Mouse (Mus musculus): Measurements from ENCODE around the gene Zfp574.
"Not testable (repeated sequence)": the region's sequence is repeated elsewhere in the genome, so short reads cannot be mapped to it uniquely, and the experiment has no call there.

The Zfp574 gene

GRCm38 (mm10) chr7:25071979-25072715, at the start of gene Zfp574, which contains the start of gene Grik5:
Gene Zfp574 (plus strand): TSS chr7:25072567.
Gene Grik5 (minus strand): TSS chr7:25072346.
- DNase-seq (ENCODE audit: low read depth), result peak; percentile 29

- DNase-seq (ENCODE audit: low read depth), result no peak
Measured at GRCm38 (mm10) chr7:25025855-25026439, 46.4 kb upstream of the Zfp574 start.

- no peak for DNase-seq (ENCODE audit: low read depth)
Measured at GRCm38 (mm10) chr7:25026452-25026851, 45.9 kb upstream of the Zfp574 start.

GRCm38 (mm10) chr7:25030032-25030753, 42.2 kb upstream of the Zfp574 start:
- DNase-seq (ENCODE audit: low read depth), result peak; percentile 86

- DNase-seq (ENCODE audit: low read depth), result no peak
Measured at GRCm38 (mm10) chr7:25031528-25031927, 40.8 kb upstream of the Zfp574 start.

GRCm38 (mm10) chr7:25034796-25035195, 37.6 kb upstream of the Zfp574 start:
- DNase-seq (ENCODE audit: low read depth), result no peak

- peak; percentile 80 for DNase-seq (ENCODE audit: low read depth)
Measured at GRCm38 (mm10) chr7:25035916-25036315, 36.5 kb upstream of the Zfp574 start.

GRCm38 (mm10) chr7:25041921-25042320, 30.4 kb upstream of the Zfp574 start:
- DNase-seq (ENCODE audit: low read depth), result no peak

GRCm38 (mm10) chr7:25044599-25044998, 27.8 kb upstream of the Zfp574 start:
- not testable (repeated sequence) for DNase-seq (ENCODE audit: low read depth)

GRCm38 (mm10) chr7:25047363-25047762, 25.0 kb upstream of the Zfp574 start:
- no peak for DNase-seq (ENCODE audit: low read depth)

- no peak for DNase-seq (ENCODE audit: low read depth)
Measured at GRCm38 (mm10) chr7:25049295-25049930, 23.0 kb upstream of the Zfp574 start.

GRCm38 (mm10) chr7:25052587-25052986, 19.8 kb upstream of the Zfp574 start:
- DNase-seq (ENCODE audit: low read depth), result no peak

GRCm38 (mm10) chr7:25056951-25057350, 15.4 kb upstream of the Zfp574 start:
- no peak for DNase-seq (ENCODE audit: low read depth)

GRCm38 (mm10) chr7:25057888-25058287, 14.5 kb upstream of the Zfp574 start:
- DNase-seq (ENCODE audit: low read depth), result no peak

- no peak for DNase-seq (ENCODE audit: low read depth)
Measured at GRCm38 (mm10) chr7:25058394-25058793, 14.0 kb upstream of the Zfp574 start.

GRCm38 (mm10) chr7:25058836-25059235, 13.5 kb upstream of the Zfp574 start:
- no peak for DNase-seq (ENCODE audit: low read depth)

- no peak for DNase-seq (ENCODE audit: low read depth)
Measured at GRCm38 (mm10) chr7:25063346-25063745, 9.0 kb upstream of the Zfp574 start.

- DNase-seq (ENCODE audit: low read depth), result no peak
Measured at GRCm38 (mm10) chr7:25063900-25064299, 8.5 kb upstream of the Zfp574 start.

GRCm38 (mm10) chr7:25067338-25067737, 5.0 kb upstream of the Zfp574 start:
- no peak for DNase-seq (ENCODE audit: low read depth)

- no peak for DNase-seq (ENCODE audit: low read depth)
Measured at GRCm38 (mm10) chr7:25067909-25068656, 4.3 kb upstream of the Zfp574 start.

- DNase-seq (ENCODE audit: low read depth), result no peak
Measured at GRCm38 (mm10) chr7:25068724-25069123, 3.6 kb upstream of the Zfp574 start.

Data from induced T-regulatory cell, adult 2 months (primary cell).